8 mouse cellular contexts compared by ENCODE assay signal in genomic region chr12:11149421-11150191, GRCm38 (mm10). TPM values are rescaled to one million over a fixed set of nuclear protein-coding genes. Genes with fewer than 3 reads are reported as not detected.
DNase-seq lines count a peak whose midpoint lies in the region; ATAC-seq and TF ChIP-seq lines count a peak whose summit lies in the region.

No protein-coding gene starts in this region.

- peak overlapping the region; percentile 32 for H3K9ac ChIP-seq in lung, embryonic 14.5 days

- H3K27me3 ChIP-seq in lung, embryonic 14.5 days (ENCODE audit: insufficient read depth, low read length), result peaks cover 35% of the 10 kb centered on the region

- no peaks in the 10 kb centered on the region for H3K9me3 ChIP-seq in lung, embryonic 14.5 days (ENCODE audit: low read depth, low read length)

- H3K36me3 ChIP-seq in lung, embryonic 14.5 days (ENCODE audit: insufficient read depth), result no peaks in the 10 kb centered on the region

- peak; percentile 42 for TF ChIP-seq CTCF in layer of hippocampus, adult 2 months (conservative IDR thresholded peaks at IDR 0.05)
- no peak for TF ChIP-seq CTCF in lung, embryonic 14.5 days (IDR thresholded peaks at IDR 0.05; ENCODE audit: low read depth)

- peak; percentile 77 for ATAC-seq in lung, embryonic 14.5 days (ENCODE audit: insufficient read depth)

- no peaks in the 10 kb centered on the region for H3K4me1 ChIP-seq in lung, embryonic 14.5 days (ENCODE audit: insufficient read depth)

- peak overlapping the region; percentile 68 for H3K4me3 ChIP-seq in layer of hippocampus, adult 2 months
- H3K4me3 ChIP-seq in lung, embryonic 14.5 days (ENCODE audit: low read depth, low read length), result peak overlapping the region; percentile 58

- intact Hi-C loops in heart, postnatal 36 days (cut with DNase I), result no loop called here

- peak; percentile 10 for DNase-seq in thymus, postnatal 4 days
- DNase-seq in thymus, postnatal 36 days, result no peak
- DNase-seq in forelimb bud, embryonic 11.5 days (ENCODE audit: low read depth, low spot score), result peak; percentile 43
- peak; percentile 14 to 33 for DNase-seq in heart, postnatal 36 days
- peak; percentile 46 to 69 for DNase-seq in layer of hippocampus, adult 2 months (ENCODE audit: low spot score in 2 of 2)
- peak; percentile 77 for DNase-seq in lung, embryonic 14.5 days
- DNase-seq in ovary, postnatal 36 days (ENCODE audit: low spot score), result peak; percentile 65
- no peak for DNase-seq in MN1 (ENCODE audit: low spot score)

- under 1% methylated on average over 41 of the region's 41 CpGs for WGBS in lung, embryonic 14.5 days

- H3K4me2 ChIP-seq in lung, embryonic 14.5 days, result peak overlapping the region; percentile 92

- peak overlapping the region; percentile 76 for H3K27ac ChIP-seq in layer of hippocampus, adult 2 months
- no peak overlapping the region for H3K27ac ChIP-seq in lung, embryonic 14.5 days (ENCODE audit: low read depth)

RNA-seq across cellular contexts. Expression of gene Kcns3, which starts 1.2 kb away (rescaled TPM):
- under 1 TPM; 0.35 to 0.72 TPM for total RNA-seq in heart, postnatal 36 days (2021)
- 10 to 100 TPM; 12.4 to 13.0 TPM for total RNA-seq in layer of hippocampus, adult 2 months (2021)
- 4.7 and 5.7 TPM in 2 replicates for polyA plus RNA-seq in lung, embryonic 14.5 days (2014; fragmentation: Nextera tagmentation; extraction: Ambion mirVana)

RNA-seq across cellular contexts. Expression of gene Msgn1, which starts 59.2 kb away (rescaled TPM):
- total RNA-seq in heart, postnatal 36 days (2021), result not detected
- not detected for total RNA-seq in layer of hippocampus, adult 2 months (2021)
- not detected in 2 replicates for polyA plus RNA-seq in lung, embryonic 14.5 days (2014; fragmentation: Nextera tagmentation; extraction: Ambion mirVana)

Comparison
In these comparisons a context has a peak if more than half of its experiments do, and no peak if none do; other contexts are left out.
1. DNase-seq: peak in thymus, postnatal 4 days (single experiment), forelimb bud, embryonic 11.5 days (single experiment), heart, postnatal 36 days (2 of 2), layer of hippocampus, adult 2 months (2 of 2), lung, embryonic 14.5 days (single experiment) and ovary, postnatal 36 days (single experiment); none in thymus, postnatal 36 days (0 of 2) and MN1 (single experiment).
2. RNA of gene Kcns3, which starts 1.2 kb away (total RNA-seq): 12.4 to 13.0 TPM in layer of hippocampus, adult 2 months; 0.35 to 0.72 TPM in heart, postnatal 36 days; every median in the first group is over 4 times any median in the second.